Mouse (Mus musculus): ENCODE data around the gene Rundc3a. TPM values are rescaled to one million over a fixed set of nuclear protein-coding genes. Genes with fewer than 3 reads are reported as not detected.
"Not testable (repeated sequence)": the region's sequence is repeated elsewhere in the genome, so short reads cannot be mapped to it uniquely, and the experiment has no call there.

Gene Rundc3a
- total RNA-seq, 1 experiment from 2014 or later = not detected

DNA sequence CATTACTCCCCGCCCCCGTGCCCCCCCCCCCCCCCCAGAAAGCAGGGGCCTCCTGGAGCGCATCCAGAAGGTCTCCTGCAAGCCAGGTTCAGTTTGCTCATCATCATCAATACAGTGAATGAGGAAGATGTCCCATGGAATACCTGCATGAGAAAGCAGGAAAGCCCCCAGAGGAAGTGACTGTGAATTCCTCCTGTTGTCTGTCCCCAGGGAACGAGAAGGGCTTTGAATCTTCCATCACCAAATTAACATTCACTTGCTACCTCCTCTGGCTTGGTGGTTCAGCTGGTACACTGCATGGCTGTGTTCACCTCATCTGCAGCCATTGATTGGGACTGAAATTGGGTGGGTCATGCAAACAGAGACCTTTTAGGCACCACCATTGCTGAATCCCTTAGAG lies 8.1 kb upstream of the Rundc3a start:
- ATAC-seq (replicated peaks; ENCODE audit: insufficient number of reproducible peaks, low FRiP score, low TSS enrichment, poor library complexity, severe bottlenecking) = no peak

DNA sequence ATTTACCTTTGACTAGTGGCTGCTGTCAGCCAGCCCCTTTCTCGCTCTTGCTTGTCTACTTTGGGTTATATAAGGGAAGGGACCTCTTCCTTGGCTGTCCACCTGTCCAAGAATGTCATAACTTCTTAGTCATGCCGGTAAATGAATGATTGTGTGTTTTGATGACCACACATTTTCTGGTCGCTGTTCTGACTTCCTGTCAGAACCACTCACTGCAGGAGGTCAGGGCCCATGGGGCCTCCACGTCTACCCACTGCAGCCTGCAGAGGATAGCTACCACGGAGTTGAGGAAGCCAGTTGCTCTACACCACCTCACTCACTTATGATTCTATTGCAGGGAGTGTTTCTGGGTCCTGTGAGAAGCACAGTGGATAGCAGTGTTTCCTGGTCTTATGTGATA lies 7.1 kb upstream of the Rundc3a start:
- no peak for ATAC-seq (replicated peaks; ENCODE audit: insufficient number of reproducible peaks, low FRiP score, low TSS enrichment, poor library complexity, severe bottlenecking)

DNA sequence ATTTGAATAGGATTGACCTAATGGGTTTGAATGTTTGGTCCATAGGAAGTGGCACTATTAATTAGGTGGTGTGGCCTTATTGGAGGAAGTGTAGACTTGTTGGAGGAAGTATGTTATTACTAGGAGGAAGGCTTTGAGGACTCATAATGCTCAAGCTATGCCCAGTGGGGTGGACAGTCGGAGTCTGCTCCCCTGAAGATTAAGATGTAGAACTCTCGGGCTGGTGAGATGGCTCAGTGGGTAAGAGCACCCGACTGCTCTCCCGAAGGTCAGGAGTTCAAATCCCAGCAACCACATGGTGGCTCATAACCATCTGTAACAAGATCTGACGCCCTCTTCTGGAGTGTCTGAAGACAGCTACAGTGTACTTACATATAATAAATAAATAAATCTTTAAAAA lies 3.8 kb upstream of the Rundc3a start:
- not testable (repeated sequence) for ATAC-seq (replicated peaks; ENCODE audit: insufficient number of reproducible peaks, low FRiP score, low TSS enrichment, poor library complexity, severe bottlenecking)

DNA sequence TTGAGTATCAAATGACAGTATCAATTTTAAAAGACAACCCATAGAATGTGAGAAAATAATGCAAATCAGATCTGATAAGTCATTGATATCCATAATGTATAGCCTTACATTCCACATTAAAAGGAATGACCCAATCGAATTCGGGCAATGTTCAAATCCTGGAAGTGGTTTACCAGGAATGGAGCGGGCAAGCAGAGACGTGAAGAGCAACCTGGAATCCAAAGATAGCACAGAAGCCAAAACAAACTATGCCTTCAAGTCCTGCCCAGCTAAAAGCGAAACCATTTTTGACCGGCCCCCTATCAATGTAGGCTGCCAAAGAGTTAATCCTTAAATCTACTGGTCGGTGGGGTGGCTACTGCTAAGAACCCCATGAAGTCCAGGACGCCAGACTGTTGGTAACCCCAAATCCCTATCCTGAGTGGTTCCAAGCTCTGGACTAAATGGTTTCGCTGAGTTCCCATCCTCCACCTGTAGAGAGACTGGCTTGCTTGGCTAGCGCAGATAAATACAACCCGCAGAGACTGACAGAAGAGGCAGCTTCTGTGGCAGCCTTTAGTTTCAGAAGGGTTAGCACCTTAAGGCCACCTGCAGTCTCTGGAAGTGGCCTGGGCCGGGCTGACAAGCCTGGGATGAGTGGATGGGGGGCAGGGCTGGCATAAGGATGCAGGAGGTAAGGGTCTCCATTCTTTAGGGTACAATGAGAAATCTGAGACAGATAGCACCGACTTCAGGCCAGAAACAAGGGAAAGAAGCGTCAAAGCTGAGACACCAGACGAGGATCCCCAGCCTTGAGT lies 564 bp upstream of the Rundc3a start:
- ATAC-seq (replicated peaks; ENCODE audit: insufficient number of reproducible peaks, low FRiP score, low TSS enrichment, poor library complexity, severe bottlenecking) = no peak

DNA sequence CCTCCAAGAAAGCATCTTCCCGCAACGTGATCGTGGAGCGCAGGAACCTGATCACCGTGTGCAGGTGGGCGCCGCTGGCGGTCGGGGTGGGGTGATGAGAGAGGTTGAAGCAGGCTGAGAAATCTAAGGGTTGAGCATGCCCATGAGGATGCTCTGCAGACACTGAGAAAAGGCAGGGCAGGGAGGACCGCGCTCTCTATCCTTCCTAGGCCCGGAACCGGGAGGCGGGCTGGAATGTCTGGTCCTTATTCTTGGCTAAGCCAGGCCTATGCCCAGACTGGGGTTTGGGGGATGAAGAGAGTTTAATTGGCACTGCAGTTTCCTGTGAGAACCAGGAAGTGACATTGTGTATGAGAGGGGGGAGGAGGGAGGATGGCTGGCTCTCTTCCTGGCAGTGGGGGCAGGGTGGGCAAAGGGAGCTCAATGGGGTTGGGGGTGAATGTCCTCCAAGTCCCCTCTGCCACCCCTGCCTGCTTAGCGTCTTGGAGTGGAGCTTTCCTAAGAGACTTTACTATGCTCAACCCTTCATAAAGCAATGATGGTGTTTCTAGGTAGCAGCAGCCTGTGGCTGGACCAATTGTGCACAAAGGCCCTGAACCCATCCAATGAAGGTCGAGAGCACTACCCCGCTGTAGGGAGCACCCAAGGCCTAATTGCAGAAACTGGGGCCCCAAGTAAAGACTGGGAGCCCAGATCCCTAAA lies 667 bp downstream of the Rundc3a start:
- ATAC-seq (replicated peaks; ENCODE audit: insufficient number of reproducible peaks, low FRiP score, low TSS enrichment, poor library complexity, severe bottlenecking) = no peak

DNA sequence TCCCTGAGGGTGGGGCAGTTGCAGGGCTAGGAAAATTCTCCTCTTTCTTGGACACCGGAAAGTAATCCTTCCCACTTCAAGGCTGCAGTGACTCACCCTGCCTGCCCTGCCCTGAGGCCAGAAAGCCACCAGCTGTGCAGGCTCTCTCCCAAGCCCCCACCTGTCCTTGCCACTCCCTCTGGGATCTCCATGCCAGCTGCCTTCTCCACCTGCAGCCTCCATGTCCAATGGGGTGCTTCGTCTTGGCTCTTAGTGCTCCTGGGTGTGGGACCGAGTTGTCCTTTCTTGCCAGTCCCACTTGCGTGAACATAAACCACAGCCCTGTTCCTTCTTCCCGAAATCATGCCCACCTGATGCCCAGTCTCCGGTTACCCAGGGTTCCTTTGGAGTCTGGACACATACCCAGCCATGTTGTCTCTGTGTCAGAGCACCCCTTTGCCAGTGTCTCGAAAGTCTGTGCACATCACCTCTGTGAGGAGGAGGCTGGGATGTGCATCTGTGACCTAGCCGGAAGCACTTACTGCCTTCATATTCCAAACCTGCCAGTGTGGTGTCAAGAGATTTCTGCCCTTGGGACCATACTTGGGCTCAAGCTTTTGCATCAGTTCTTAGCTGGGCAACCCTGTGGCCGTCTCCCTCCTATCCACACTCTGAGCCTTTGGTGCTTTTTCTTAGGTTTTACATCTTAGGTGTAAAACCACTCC lies 1.4 kb downstream of the Rundc3a start:
- ATAC-seq (replicated peaks; ENCODE audit: insufficient number of reproducible peaks, low FRiP score, low TSS enrichment, poor library complexity, severe bottlenecking) = no peak

DNA sequence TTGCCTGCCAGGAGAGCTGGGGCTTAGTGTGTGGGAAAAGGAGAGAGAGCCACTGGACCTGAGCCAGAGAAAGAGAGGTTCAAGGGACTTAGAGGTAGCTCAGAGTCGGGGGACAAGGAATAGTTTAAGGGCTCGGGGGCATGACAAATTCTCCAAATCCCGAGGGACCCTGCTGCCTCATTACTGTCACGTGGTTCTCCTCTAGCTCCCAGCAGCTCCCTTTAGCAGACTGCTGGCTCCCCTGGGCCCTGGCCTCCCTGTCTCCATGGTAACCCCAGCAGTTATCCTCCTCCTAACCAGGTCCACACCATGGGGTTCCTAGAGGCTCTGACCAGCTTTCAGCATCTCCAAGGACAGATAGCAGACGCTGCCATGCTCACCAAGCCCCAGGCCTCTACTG lies 2.0 kb downstream of the Rundc3a start:
- ATAC-seq (replicated peaks; ENCODE audit: insufficient number of reproducible peaks, low FRiP score, low TSS enrichment, poor library complexity, severe bottlenecking) = no peak

DNA sequence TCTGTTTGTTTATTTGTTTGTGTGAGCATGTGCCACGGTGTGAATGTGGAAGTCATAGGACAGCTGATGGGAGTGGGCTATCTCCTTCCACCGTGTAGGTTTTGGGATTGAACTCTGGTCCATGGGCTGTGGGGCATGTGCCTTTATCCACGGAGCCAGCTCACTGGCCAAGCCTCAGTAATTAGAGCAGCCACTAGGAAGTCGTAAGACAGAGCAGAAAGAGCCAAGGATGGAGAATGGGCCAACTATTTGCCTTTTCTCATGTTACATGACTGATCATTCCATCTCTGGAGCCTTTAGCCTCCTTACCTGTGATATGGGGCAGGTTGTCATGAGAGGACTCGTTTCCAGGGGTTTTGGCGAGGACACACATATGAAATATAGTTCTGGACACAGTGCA lies 3.1 kb downstream of the Rundc3a start:
- ATAC-seq (replicated peaks; ENCODE audit: insufficient number of reproducible peaks, low FRiP score, low TSS enrichment, poor library complexity, severe bottlenecking) = no peak

DNA sequence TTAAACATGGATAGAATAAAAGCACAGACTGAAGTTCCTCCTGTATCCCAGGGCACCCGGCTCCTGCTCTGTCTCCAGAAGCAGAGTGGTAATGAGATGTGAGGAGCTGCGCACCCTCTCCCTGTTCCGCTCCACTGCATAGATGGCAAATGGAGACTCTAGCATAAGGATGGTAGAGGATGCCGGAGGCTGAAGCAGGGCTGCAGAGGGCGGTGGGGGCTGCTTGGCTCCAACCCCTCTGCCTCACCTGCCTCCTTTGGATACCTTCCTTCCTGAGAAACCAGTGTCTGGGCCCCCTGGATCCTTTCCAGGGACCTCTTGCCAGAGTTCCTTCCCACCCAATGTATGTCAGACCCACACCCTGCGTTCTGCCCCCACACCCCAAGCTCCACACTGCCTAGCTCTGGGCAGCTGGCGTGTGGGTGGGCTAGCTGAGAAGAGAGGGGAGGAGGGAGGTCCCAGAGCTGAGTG lies 3.5 kb downstream of the Rundc3a start:
- ATAC-seq (replicated peaks; ENCODE audit: insufficient number of reproducible peaks, low FRiP score, low TSS enrichment, poor library complexity, severe bottlenecking) = no peak

DNA sequence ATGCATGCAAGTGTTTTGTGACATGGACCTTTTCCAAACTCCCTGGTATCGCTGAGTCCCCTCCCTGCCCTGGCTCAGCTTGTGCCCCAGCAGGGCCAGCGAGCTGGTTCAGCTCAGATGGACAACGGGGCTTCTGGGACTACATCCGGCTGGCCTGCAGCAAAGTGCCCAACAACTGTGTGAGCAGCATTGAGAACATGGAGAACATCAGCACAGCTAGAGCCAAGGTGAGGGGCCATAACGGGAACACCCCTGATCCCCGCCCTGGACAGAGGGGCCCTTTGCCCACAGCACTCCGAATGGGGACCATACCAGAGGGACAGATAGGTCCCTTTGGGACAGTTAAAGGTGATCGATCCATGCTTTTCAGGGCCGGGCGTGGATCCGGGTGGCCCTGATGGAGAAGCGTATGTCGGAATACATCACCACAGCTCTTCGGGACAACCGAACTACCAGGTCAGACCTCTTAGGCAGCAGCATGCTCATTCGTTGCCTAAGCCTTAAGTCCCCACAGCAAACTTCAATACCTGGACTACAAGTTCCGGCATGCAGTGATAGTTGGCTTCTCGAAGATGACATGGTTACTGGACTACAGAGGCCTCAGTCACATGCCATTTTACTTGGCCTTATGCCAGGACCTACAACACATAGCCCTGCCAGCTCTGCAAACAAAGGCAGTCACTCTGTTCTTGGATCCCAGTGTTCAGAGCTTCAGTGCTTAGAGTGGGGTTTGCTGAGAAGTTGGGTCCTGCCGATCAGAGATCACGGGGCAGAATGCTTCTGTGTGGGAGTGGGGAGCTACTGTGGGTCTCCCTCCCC lies 5.0 kb downstream of the Rundc3a start:
- no peak for ATAC-seq (replicated peaks; ENCODE audit: insufficient number of reproducible peaks, low FRiP score, low TSS enrichment, poor library complexity, severe bottlenecking)

DNA sequence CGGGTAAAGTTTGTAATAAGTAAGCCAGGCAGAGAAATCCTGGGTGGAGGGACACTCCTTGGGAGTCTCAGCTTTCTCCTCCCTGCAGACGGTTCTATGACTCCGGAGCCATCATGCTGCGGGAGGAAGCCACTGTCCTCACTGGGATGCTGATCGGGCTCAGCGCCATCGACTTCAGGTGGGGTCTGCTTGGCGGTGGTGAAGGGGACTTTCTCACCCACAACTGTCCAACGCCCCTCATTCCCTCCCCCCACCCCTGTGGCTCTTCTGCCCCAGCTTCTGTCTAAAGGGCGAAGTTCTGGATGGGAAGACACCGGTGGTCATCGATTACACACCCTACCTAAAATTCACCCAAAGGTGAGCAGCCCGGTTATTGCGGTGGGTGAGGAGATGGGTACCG lies 5.9 kb downstream of the Rundc3a start:
- ATAC-seq (replicated peaks; ENCODE audit: insufficient number of reproducible peaks, low FRiP score, low TSS enrichment, poor library complexity, severe bottlenecking) = no peak

DNA sequence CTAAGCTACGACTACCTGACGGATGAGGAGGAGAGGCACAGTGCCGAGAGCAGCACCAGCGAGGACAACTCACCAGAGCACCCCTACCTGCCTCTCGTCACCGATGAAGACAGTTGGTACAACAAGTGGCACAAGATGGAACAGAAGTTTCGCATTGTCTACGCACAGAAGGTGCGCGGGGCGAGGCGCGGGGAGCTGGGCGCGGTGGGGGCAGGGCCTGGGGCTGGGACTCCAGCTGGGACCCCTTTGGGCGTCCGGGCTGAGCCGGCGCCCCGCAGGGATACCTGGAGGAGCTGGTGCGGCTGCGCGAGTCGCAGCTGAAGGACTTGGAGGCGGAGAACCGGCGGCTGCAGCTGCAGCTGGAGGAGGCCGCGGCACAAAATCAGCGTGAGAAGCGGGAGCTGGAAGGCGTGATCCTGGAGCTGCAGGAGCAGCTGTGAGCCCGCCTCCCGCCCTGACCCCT lies 6.4 kb downstream of the Rundc3a start:
- no peak for ATAC-seq (replicated peaks; ENCODE audit: insufficient number of reproducible peaks, low FRiP score, low TSS enrichment, poor library complexity, severe bottlenecking)

DNA sequence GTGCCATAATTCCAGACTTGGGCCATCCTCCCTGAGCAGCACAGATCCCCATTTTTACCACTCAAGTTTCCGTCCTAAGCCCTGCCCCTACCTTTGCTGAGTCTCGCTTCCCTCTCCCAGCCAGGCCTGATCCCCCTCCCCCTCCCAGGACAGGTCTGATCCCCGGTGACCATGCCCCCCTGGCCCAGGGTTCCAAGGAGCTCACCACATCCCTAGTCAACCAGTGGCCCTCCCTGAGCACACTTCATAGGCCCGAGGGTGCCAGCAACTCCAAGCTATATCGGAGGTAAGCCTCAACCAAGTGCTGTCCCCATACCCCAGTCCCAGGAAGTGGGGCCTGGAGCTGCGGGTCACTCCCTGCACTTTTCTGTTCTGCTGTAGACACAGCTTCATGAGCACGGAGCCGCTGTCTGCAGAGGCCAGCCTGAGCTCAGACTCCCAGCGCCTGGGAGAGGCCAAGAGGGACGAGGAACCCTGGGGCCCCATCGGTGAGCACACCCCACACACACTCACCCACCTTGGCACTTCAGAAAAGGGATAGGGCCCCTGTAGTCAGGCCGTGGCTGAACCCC lies 7.4 kb downstream of the Rundc3a start:
- no peak for ATAC-seq (replicated peaks; ENCODE audit: insufficient number of reproducible peaks, low FRiP score, low TSS enrichment, poor library complexity, severe bottlenecking)

DNA sequence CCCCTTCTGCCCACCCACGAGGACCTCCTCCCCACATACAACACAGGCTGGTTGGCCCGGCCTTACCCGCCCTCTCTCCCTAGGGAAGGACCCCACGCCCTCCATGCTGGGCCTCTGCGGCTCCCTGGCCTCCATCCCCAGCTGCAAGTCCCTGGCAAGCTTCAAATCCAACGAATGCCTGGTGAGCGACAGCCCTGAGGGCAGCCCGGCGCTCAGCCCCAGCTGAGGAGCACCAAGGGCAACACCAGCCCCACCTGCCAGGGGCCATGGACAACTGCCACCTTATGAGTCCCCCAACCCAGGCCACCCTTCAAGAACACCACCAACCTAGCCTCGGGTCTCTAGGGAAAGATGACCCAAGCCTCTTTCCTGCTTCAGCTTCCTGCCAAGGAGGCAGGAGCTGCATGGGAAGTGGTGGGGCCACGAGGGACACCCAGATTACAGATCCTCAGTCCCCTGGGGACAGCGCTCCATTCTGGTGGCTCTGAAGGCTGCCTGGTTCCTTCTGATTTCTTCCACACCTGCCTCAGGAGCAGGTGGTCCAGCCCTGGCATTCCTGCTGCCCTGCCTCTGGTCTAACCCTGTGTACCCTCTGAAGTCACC lies 8.8 kb downstream of the Rundc3a start:
- ATAC-seq (replicated peaks; ENCODE audit: insufficient number of reproducible peaks, low FRiP score, low TSS enrichment, poor library complexity, severe bottlenecking) = no peak

DNA sequence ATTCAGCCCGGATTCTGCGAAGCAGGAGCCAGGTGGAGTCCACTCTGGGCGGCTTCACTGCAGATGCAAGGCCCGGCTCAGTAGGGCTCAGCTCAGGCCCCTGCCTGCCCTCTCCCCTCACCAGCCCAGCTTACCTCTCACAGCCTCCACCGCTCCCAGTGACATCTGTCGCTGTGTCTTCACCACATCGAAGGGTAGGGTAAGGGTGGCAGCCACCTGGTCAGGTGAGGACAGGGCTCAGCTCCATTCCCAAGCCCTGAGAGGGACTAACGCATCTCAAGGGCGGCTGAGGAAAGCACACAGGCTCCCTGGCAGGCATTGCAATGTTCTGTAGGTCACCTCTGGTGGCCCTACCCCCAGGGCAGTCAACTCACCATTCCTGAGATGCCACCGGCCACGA lies 10.5 kb downstream of the Rundc3a start:
- no peak for ATAC-seq (replicated peaks; ENCODE audit: insufficient number of reproducible peaks, low FRiP score, low TSS enrichment, poor library complexity, severe bottlenecking)

DNA sequence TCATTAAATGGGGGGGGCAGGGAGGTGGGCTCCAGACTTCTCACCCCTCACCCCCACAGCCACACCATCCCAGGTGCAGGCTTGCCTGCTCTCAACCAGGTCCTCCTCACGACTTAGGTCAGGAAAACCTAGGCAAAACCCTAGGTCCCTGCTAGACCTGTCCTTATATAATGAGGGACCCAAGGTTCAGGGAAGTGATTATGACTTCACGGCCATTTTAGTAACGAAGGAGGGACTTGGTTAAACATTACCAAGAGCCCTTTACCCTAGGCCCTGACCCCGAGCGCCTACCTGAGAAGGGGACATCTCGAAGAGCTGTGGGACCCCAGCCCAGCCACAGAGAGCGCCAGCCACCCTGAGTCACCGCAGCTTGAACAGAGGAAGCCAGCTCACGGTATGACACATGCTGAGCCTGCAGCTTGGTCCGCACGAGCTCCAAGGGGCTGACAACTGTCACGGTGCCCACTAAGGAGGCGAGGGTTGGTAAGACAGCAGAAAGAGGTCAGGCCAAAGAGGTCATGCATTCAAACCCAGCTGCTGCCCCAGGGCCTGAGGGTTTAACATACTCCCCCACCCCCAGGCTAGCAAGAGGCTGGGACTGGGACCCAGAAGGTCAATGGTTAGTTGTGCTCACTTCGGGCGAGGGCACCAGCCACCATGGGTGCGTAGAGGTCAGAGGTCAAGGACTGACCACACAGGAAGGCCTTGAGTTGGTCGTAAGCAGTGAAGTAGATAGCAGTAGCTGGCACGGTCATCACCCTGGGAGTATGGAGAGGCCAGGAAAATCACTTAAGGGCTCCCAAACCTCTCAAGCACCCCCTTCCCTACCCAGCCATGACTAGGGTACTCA lies 11.2 kb downstream of the Rundc3a start:
- no peak for ATAC-seq (replicated peaks; ENCODE audit: insufficient number of reproducible peaks, low FRiP score, low TSS enrichment, poor library complexity, severe bottlenecking)

DNA sequence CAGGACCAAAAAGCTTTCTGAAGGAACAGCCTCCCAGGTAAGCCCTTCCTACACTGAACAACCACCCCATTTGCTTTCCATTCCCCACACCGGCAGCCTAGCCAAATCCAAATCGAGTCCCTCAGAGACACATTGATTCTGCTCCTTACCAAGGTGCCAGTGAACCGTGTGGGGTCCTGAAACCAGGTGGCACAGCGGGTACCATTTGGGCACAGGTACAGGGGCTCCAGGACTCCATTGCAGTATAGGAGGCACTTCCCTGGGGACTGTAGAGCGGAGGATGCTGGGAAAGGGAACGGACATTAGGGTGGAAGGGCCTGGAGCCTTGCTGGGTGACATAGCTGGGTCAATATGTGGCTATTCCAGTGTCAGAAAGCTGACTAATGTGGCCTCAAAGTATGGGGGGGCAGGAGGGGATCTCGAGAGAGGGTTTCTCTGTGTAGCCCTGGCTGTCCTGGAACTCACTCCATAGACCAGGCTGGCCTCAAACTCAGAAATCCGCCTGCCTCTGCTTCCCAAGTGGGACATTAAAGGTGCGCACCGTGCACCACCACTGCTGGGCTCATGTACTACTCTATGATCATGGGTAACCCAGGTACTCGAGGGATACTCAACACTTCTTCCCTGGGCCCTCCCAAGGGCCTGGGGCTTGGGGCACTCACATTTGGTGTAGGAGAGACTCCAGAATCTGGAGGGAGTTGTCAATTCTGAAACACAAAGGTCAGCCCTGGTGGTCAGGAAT lies 12.5 kb downstream of the Rundc3a start:
- no peak for ATAC-seq (replicated peaks; ENCODE audit: insufficient number of reproducible peaks, low FRiP score, low TSS enrichment, poor library complexity, severe bottlenecking)
